Mouse (Mus musculus): ENCODE results near the gene Prss50. TPM values are rescaled to one million over a fixed set of nuclear protein-coding genes. Genes with fewer than 3 reads are reported as not detected.

The Prss50 gene
- polyA plus RNA-seq, 1 experiment from 2014 or later, result 0.69 TPM

- Histone ChIP-seq H3K36me3 (replicated peaks; ENCODE audit: control insufficient read depth, insufficient read depth, low read depth, low read length) (no peaks in the 10 kb centered on the region), H3K4me2 (ENCODE audit: low read depth, low read length) (peak overlapping the region; percentile 5), H3K4me3 (ENCODE audit: low read depth, low read length) (no peak overlapping the region), H3K4me1 (ENCODE audit: control insufficient read depth, insufficient read depth, low read length) (no peaks in the 10 kb centered on the region), H3K27me3 (ENCODE audit: control insufficient read depth, insufficient read depth, low read length) (no peaks in the 10 kb centered on the region; the same call in 1 of the 2 replicates), H3K9me3 (replicated peaks; ENCODE audit: control insufficient read depth, low read length) (no peaks in the 10 kb centered on the region), H3K27ac (replicated peaks; ENCODE audit: low read depth, low read length) (no peak overlapping the region), H3K9ac (replicated peaks; ENCODE audit: low read length) (no peak overlapping the region)
- WGBS, result 16% methylated on average over 7 of the region's 7 CpGs
- peak; percentile 31 for ATAC-seq (replicated peaks; ENCODE audit: insufficient number of reproducible peaks, low FRiP score, low TSS enrichment, low read depth)
- DNase-seq (ENCODE audit: low spot score), result no peak
Measured at GRCm38 (mm10) chr9:110895994-110896393, 38.2 kb downstream of the Prss50 start.

DNA sequence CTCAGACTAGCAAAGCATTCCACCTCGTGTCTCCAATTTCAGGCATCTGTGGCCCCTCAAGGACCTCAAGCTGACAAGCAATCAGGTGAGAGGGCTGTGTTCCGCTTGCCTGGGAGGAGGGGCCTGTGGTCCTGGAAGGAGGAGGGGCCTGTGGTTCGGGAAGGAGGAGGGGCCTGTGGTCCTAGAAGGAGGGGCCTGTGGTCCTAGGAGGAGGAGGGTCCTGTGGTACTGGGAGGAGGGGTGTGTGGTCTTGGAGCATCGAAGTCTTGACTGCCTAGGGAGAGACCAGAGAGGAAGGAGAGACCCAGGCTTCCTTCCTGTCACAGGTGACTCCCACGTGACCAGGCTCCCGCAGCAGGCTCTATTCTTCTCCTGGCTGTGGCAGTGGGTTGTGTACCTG is 38.8 kb downstream of the Prss50 start:
- H3K4me1 ChIP-seq (ENCODE audit: control insufficient read depth, insufficient read depth, low read length), result no peaks in the 10 kb centered on the region
- no peaks in the 10 kb centered on the region for H3K36me3 ChIP-seq (replicated peaks; ENCODE audit: control insufficient read depth, insufficient read depth, low read depth, low read length)
- H3K9me3 ChIP-seq (replicated peaks; ENCODE audit: control insufficient read depth, low read length), result no peaks in the 10 kb centered on the region
- peak overlapping the region; percentile 5 for H3K4me2 ChIP-seq (ENCODE audit: low read depth, low read length)
- H3K9ac ChIP-seq (replicated peaks; ENCODE audit: low read length), result no peak overlapping the region
- 6% methylated on average over 6 of the region's 6 CpGs for WGBS
- no peak overlapping the region for H3K27ac ChIP-seq (replicated peaks; ENCODE audit: low read depth, low read length)
- DNase-seq (ENCODE audit: low spot score) (peak; percentile 64), ATAC-seq (replicated peaks; ENCODE audit: insufficient number of reproducible peaks, low FRiP score, low TSS enrichment, low read depth) (peak; percentile 60)
- H3K27me3 ChIP-seq (ENCODE audit: control insufficient read depth, insufficient read depth, low read length), result no peaks in the 10 kb centered on the region; the same call in 1 of the 2 replicates
- H3K4me3 ChIP-seq (ENCODE audit: low read depth, low read length), result no peak overlapping the region

- no peaks in the 10 kb centered on the region for H3K4me1 ChIP-seq (ENCODE audit: control insufficient read depth, insufficient read depth, low read length)
- H3K4me2 ChIP-seq (ENCODE audit: low read depth, low read length), result no peak overlapping the region
- H3K27ac ChIP-seq (replicated peaks; ENCODE audit: low read depth, low read length), result no peak overlapping the region
- WGBS, result 69% methylated on average over 10 of the region's 10 CpGs
- no peak overlapping the region for H3K4me3 ChIP-seq (ENCODE audit: low read depth, low read length)
- ATAC-seq (replicated peaks; ENCODE audit: insufficient number of reproducible peaks, low FRiP score, low TSS enrichment, low read depth) (no peak), DNase-seq (ENCODE audit: low spot score) (no peak)
- no peaks in the 10 kb centered on the region for H3K27me3 ChIP-seq (ENCODE audit: control insufficient read depth, insufficient read depth, low read length)
- H3K36me3 ChIP-seq (replicated peaks; ENCODE audit: control insufficient read depth, insufficient read depth, low read depth, low read length), result no peaks in the 10 kb centered on the region
- H3K9me3 ChIP-seq (replicated peaks; ENCODE audit: control insufficient read depth, low read length), result no peaks in the 10 kb centered on the region
- no peak overlapping the region for H3K9ac ChIP-seq (replicated peaks; ENCODE audit: low read length)
Measured at GRCm38 (mm10) chr9:110899451-110900008, 41.8 kb downstream of the Prss50 start.

GRCm38 (mm10) chr9:110901204-110901603 is 43.4 kb downstream of the Prss50 start:
- ATAC-seq (replicated peaks; ENCODE audit: insufficient number of reproducible peaks, low FRiP score, low TSS enrichment, low read depth) (no peak), DNase-seq (ENCODE audit: low spot score) (no peak)
- 88% methylated on average over 6 of the region's 6 CpGs for WGBS
- H3K9me3 ChIP-seq (replicated peaks; ENCODE audit: control insufficient read depth, low read length), result no peaks in the 10 kb centered on the region
- H3K4me3 ChIP-seq (ENCODE audit: low read depth, low read length), result no peak overlapping the region
- H3K4me2 ChIP-seq (ENCODE audit: low read depth, low read length), result no peak overlapping the region
- no peak overlapping the region for H3K27ac ChIP-seq (replicated peaks; ENCODE audit: low read depth, low read length)
- H3K4me1 ChIP-seq (ENCODE audit: control insufficient read depth, insufficient read depth, low read length), result no peaks in the 10 kb centered on the region
- H3K36me3 ChIP-seq (replicated peaks; ENCODE audit: control insufficient read depth, insufficient read depth, low read depth, low read length), result no peaks in the 10 kb centered on the region
- H3K27me3 ChIP-seq (ENCODE audit: control insufficient read depth, insufficient read depth, low read length), result no peaks in the 10 kb centered on the region
- H3K9ac ChIP-seq (replicated peaks; ENCODE audit: low read length), result no peak overlapping the region

GRCm38 (mm10) chr9:110902271-110902670 is 44.5 kb downstream of the Prss50 start:
- DNase-seq (ENCODE audit: low spot score) (no peak), ATAC-seq (replicated peaks; ENCODE audit: insufficient number of reproducible peaks, low FRiP score, low TSS enrichment, low read depth) (no peak)
- Histone ChIP-seq H3K9ac (replicated peaks; ENCODE audit: low read length) (no peak overlapping the region), H3K27ac (replicated peaks; ENCODE audit: low read depth, low read length) (no peak overlapping the region), H3K4me3 (ENCODE audit: low read depth, low read length) (no peak overlapping the region), H3K9me3 (replicated peaks; ENCODE audit: control insufficient read depth, low read length) (no peaks in the 10 kb centered on the region), H3K4me2 (ENCODE audit: low read depth, low read length) (no peak overlapping the region), H3K36me3 (replicated peaks; ENCODE audit: control insufficient read depth, insufficient read depth, low read depth, low read length) (no peaks in the 10 kb centered on the region), H3K27me3 (ENCODE audit: control insufficient read depth, insufficient read depth, low read length) (no peaks in the 10 kb centered on the region), H3K4me1 (ENCODE audit: control insufficient read depth, insufficient read depth, low read length) (no peaks in the 10 kb centered on the region)
- 88% methylated on average over 4 of the region's 4 CpGs for WGBS

DNA sequence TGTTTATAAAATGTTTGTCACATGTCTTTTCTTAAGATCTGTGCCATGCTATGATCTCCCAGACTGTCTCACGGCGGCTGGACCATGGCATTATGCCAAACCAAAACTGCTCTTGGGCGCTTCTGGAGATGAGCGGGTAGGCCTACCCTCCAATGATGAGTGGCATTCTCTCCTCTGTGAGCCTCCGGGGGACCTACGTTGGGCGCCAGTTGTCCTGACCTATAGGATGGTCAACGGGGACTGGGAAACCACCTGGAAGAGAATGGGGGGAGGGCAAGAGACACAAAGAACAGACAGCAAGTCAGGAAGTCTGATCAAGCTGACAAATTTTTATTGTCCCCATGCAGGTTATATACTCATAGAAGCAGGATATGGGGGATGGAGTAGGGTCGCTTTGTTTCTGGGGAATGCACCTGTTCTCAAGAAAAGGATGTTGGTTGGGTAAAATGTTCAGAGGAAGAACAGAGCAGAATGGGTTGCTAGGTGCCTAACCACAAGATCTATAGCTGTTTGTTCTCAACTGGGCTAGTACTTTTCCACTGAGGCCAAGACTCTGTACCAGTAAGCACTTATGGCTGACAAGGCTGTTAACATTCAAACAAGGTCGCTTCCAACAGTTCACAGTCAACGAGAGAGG is 49.6 kb downstream of the Prss50 start:
- Histone ChIP-seq H3K36me3 (replicated peaks; ENCODE audit: control insufficient read depth, insufficient read depth, low read depth, low read length) (no peaks in the 10 kb centered on the region), H3K4me3 (ENCODE audit: low read depth, low read length) (no peak overlapping the region), H3K9me3 (replicated peaks; ENCODE audit: control insufficient read depth, low read length) (no peaks in the 10 kb centered on the region), H3K4me1 (ENCODE audit: control insufficient read depth, insufficient read depth, low read length) (no peaks in the 10 kb centered on the region), H3K27ac (replicated peaks; ENCODE audit: low read depth, low read length) (no peak overlapping the region), H3K9ac (replicated peaks; ENCODE audit: low read length) (no peak overlapping the region), H3K4me2 (ENCODE audit: low read depth, low read length) (no peak overlapping the region), H3K27me3 (ENCODE audit: control insufficient read depth, insufficient read depth, low read length) (no peaks in the 10 kb centered on the region)
- ATAC-seq (replicated peaks; ENCODE audit: insufficient number of reproducible peaks, low FRiP score, low TSS enrichment, low read depth), result no peak
- DNase-seq (ENCODE audit: low spot score), result no peak
- 91% methylated on average over 11 of the region's 11 CpGs for WGBS

- DNase-seq (ENCODE audit: low spot score) (no peak), ATAC-seq (replicated peaks; ENCODE audit: insufficient number of reproducible peaks, low FRiP score, low TSS enrichment, low read depth) (no peak)
- 78% methylated on average over 4 of the region's 4 CpGs for WGBS
Measured at GRCm38 (mm10) chr9:110907838-110908630, 50.3 kb downstream of the Prss50 start.

GRCm38 (mm10) chr9:110908631-110909016 is 50.9 kb downstream of the Prss50 start:
- H3K4me3 ChIP-seq (ENCODE audit: low read depth, low read length), result no peak overlapping the region
- ATAC-seq (replicated peaks; ENCODE audit: insufficient number of reproducible peaks, low FRiP score, low TSS enrichment, low read depth), result no peak
- H3K27ac ChIP-seq (replicated peaks; ENCODE audit: low read depth, low read length), result no peak overlapping the region
- no peaks in the 10 kb centered on the region for H3K4me1 ChIP-seq (ENCODE audit: control insufficient read depth, insufficient read depth, low read length)
- H3K9ac ChIP-seq (replicated peaks; ENCODE audit: low read length), result no peak overlapping the region
- 93% methylated on average over 3 of the region's 3 CpGs for WGBS
- no peak for DNase-seq (ENCODE audit: low spot score)
- H3K36me3 ChIP-seq (replicated peaks; ENCODE audit: control insufficient read depth, insufficient read depth, low read depth, low read length), result no peaks in the 10 kb centered on the region
- H3K4me2 ChIP-seq (ENCODE audit: low read depth, low read length), result no peak overlapping the region
- H3K9me3 ChIP-seq (replicated peaks; ENCODE audit: control insufficient read depth, low read length), result no peaks in the 10 kb centered on the region
- H3K27me3 ChIP-seq (ENCODE audit: control insufficient read depth, insufficient read depth, low read length), result no peaks in the 10 kb centered on the region

More at GRCm38 (mm10) chr9:110907838-110908630, 50.3 kb downstream of the Prss50 start:
- Histone ChIP-seq H3K4me3 (ENCODE audit: low read depth, low read length) (no peak overlapping the region), H3K27me3 (ENCODE audit: control insufficient read depth, insufficient read depth, low read length) (no peaks in the 10 kb centered on the region), H3K4me2 (ENCODE audit: low read depth, low read length) (no peak overlapping the region), H3K27ac (replicated peaks; ENCODE audit: low read depth, low read length) (no peak overlapping the region), H3K9me3 (replicated peaks; ENCODE audit: control insufficient read depth, low read length) (no peaks in the 10 kb centered on the region), H3K36me3 (replicated peaks; ENCODE audit: control insufficient read depth, insufficient read depth, low read depth, low read length) (no peaks in the 10 kb centered on the region), H3K9ac (replicated peaks; ENCODE audit: low read length) (no peak overlapping the region), H3K4me1 (ENCODE audit: control insufficient read depth, insufficient read depth, low read length) (no peaks in the 10 kb centered on the region)

All from embryonic facial prominence, embryonic 11.5 days (tissue).